Mouse (Mus musculus): ENCODE results near the gene Sf3b2. TPM values are rescaled to one million over a fixed set of nuclear protein-coding genes. Genes with fewer than 3 reads are reported as not detected.
"Not testable (repeated sequence)": the region's sequence is repeated elsewhere in the genome, so short reads cannot be mapped to it uniquely, and the experiment has no call there.

Sf3b2 gene
- polyA plus RNA-seq, 1 experiment, result 151 TPM

GRCm38 (mm10) chr19:5268017-5268416, 27.2 kb downstream of the Sf3b2 start:
- Histone ChIP-seq H3K27ac (ENCODE audit: insufficient read depth, low read length) (no peak overlapping the region), H3K4me3 (ENCODE audit: insufficient read depth, low read length) (no peak overlapping the region), H3K4me1 (ENCODE audit: control insufficient read depth, insufficient read depth, low read length) (peaks cover 7% of the 10 kb centered on the region; the same call in 1 of the 2 replicates)
- TF ChIP-seq CTCF (IDR thresholded peaks at IDR 0.05; ENCODE audit: extremely low read depth, insufficient read depth, low read length) (no peak), POLR2A (IDR thresholded peaks at IDR 0.05; ENCODE audit: extremely low read depth, insufficient read depth, low read length) (no peak)

GRCm38 (mm10) chr19:5267015-5267414, 28.2 kb downstream of the Sf3b2 start:
- TF ChIP-seq CTCF (IDR thresholded peaks at IDR 0.05; ENCODE audit: extremely low read depth, insufficient read depth, low read length) (no peak), POLR2A (IDR thresholded peaks at IDR 0.05; ENCODE audit: extremely low read depth, insufficient read depth, low read length) (no peak)
- no peak overlapping the region for H3K27ac ChIP-seq (ENCODE audit: insufficient read depth, low read length)
- H3K4me3 ChIP-seq (ENCODE audit: insufficient read depth, low read length), result no peak overlapping the region
- peaks cover 7% of the 10 kb centered on the region; the same call in 1 of the 2 replicates for H3K4me1 ChIP-seq (ENCODE audit: control insufficient read depth, insufficient read depth, low read length)

GRCm38 (mm10) chr19:5257140-5257539, 38.1 kb downstream of the Sf3b2 start:
- TF ChIP-seq CTCF (IDR thresholded peaks at IDR 0.05; ENCODE audit: extremely low read depth, insufficient read depth, low read length) (no peak), POLR2A (IDR thresholded peaks at IDR 0.05; ENCODE audit: extremely low read depth, insufficient read depth, low read length) (no peak)
- H3K4me1 ChIP-seq (ENCODE audit: control insufficient read depth, insufficient read depth, low read length), result peaks cover 1% of the 10 kb centered on the region; the same call in 1 of the 2 replicates
- no peak overlapping the region for H3K4me3 ChIP-seq (ENCODE audit: insufficient read depth, low read length)
- no peak overlapping the region for H3K27ac ChIP-seq (ENCODE audit: insufficient read depth, low read length)

- H3K4me1 ChIP-seq (ENCODE audit: control insufficient read depth, insufficient read depth, low read length); H3K27ac ChIP-seq (ENCODE audit: insufficient read depth, low read length); H3K4me3 ChIP-seq (ENCODE audit: insufficient read depth, low read length): not testable (repeated sequence)
These were observed 58.3 kb downstream of the Sf3b2 start for GRCm38 (mm10) chr19:5236981-5237380.

- Histone ChIP-seq H3K27ac (ENCODE audit: insufficient read depth, low read length) (no peak overlapping the region), H3K4me1 (ENCODE audit: control insufficient read depth, insufficient read depth, low read length) (0 out of 2 replicates have a peak, but pooled peaks cover 2% of the 10 kb centered on the region), H3K4me3 (ENCODE audit: insufficient read depth, low read length) (no peak overlapping the region)
- TF ChIP-seq CTCF (IDR thresholded peaks at IDR 0.05; ENCODE audit: extremely low read depth, insufficient read depth, low read length), result no peak
- TF ChIP-seq POLR2A (IDR thresholded peaks at IDR 0.05; ENCODE audit: extremely low read depth, insufficient read depth, low read length), result no peak
These were observed 62.6 kb downstream of the Sf3b2 start for GRCm38 (mm10) chr19:5232696-5233095.

- no peak overlapping the region for H3K27ac ChIP-seq (ENCODE audit: insufficient read depth, low read length)
- 0 out of 2 replicates have a peak, but pooled peaks cover 2% of the 10 kb centered on the region for H3K4me1 ChIP-seq (ENCODE audit: control insufficient read depth, insufficient read depth, low read length)
- TF ChIP-seq POLR2A (IDR thresholded peaks at IDR 0.05; ENCODE audit: extremely low read depth, insufficient read depth, low read length) (no peak), CTCF (IDR thresholded peaks at IDR 0.05; ENCODE audit: extremely low read depth, insufficient read depth, low read length) (no peak)
- no peak overlapping the region for H3K4me3 ChIP-seq (ENCODE audit: insufficient read depth, low read length)
These were observed 65.1 kb downstream of the Sf3b2 start for GRCm38 (mm10) chr19:5230110-5230509.

GRCm38 (mm10) chr19:5224624-5225023, 70.6 kb downstream of the Sf3b2 start:
- TF ChIP-seq POLR2A (IDR thresholded peaks at IDR 0.05; ENCODE audit: extremely low read depth, insufficient read depth, low read length) (no peak), CTCF (IDR thresholded peaks at IDR 0.05; ENCODE audit: extremely low read depth, insufficient read depth, low read length) (no peak)
- Histone ChIP-seq H3K4me3 (ENCODE audit: insufficient read depth, low read length) (no peak overlapping the region), H3K27ac (ENCODE audit: insufficient read depth, low read length) (no peak overlapping the region), H3K4me1 (ENCODE audit: control insufficient read depth, insufficient read depth, low read length) (peaks cover 2% of the 10 kb centered on the region; the same call in 1 of the 2 replicates)

GRCm38 (mm10) chr19:5224077-5224476, 71.2 kb downstream of the Sf3b2 start:
- Histone ChIP-seq H3K4me1 (ENCODE audit: control insufficient read depth, insufficient read depth, low read length) (peaks cover 2% of the 10 kb centered on the region; the same call in 1 of the 2 replicates), H3K27ac (ENCODE audit: insufficient read depth, low read length) (no peak overlapping the region), H3K4me3 (ENCODE audit: insufficient read depth, low read length) (no peak overlapping the region)
- TF ChIP-seq POLR2A (IDR thresholded peaks at IDR 0.05; ENCODE audit: extremely low read depth, insufficient read depth, low read length) (no peak), CTCF (IDR thresholded peaks at IDR 0.05; ENCODE audit: extremely low read depth, insufficient read depth, low read length) (no peak)

Other genes with a start within 250 kb of the Sf3b2 start
- 68.7 and 69.0 TPM in 2 replicates for gene Rin1, start 245.0 kb downstream of the Sf3b2 start, polyA plus RNA-seq (2012; rRNA removed)
- gene Cd248, start 227.4 kb downstream of the Sf3b2 start, polyA plus RNA-seq (2012; rRNA removed), result 5.8 and 6.3 TPM in 2 replicates
- gene Tmem151a, start 209.9 kb downstream of the Sf3b2 start, polyA plus RNA-seq (2012; rRNA removed), result 145 and 146 TPM in 2 replicates
- gene Yif1a, start 206.9 kb downstream of the Sf3b2 start, polyA plus RNA-seq (2012; rRNA removed), result 54.7 and 56.2 TPM in 2 replicates
- 399 and 461 TPM in 2 replicates for gene Cnih2, start 196.9 kb downstream of the Sf3b2 start, polyA plus RNA-seq (2012; rRNA removed)
- gene Rab1b, start 188.4 kb downstream of the Sf3b2 start, polyA plus RNA-seq (2012; rRNA removed), result 197 and 202 TPM in 2 replicates
- gene Klc2, start 176.9 kb downstream of the Sf3b2 start, polyA plus RNA-seq (2012; rRNA removed), result 234 and 242 TPM in 2 replicates
- 47.0 and 47.8 TPM in 2 replicates for gene Pacs1, start 22.3 kb downstream of the Sf3b2 start, polyA plus RNA-seq (2012; rRNA removed)
- 61.9 and 62.3 TPM in 2 replicates for gene Gal3st3, start 2.9 kb upstream of the Sf3b2 start, polyA plus RNA-seq (2012; rRNA removed)
- gene Catsper1, start 40.3 kb upstream of the Sf3b2 start, polyA plus RNA-seq (2012; rRNA removed), result not detected in 2 replicates
- 22.3 and 23.9 TPM in 2 replicates for gene Cst6, start 54.1 kb upstream of the Sf3b2 start, polyA plus RNA-seq (2012; rRNA removed)
- 26.8 and 27.0 TPM in 2 replicates for gene Eif1ad, start 71.3 kb upstream of the Sf3b2 start, polyA plus RNA-seq (2012; rRNA removed)
- 92.0 and 104 TPM in 2 replicates for gene Banf1, start 71.7 kb upstream of the Sf3b2 start, polyA plus RNA-seq (2012; rRNA removed)
- 71.0 and 76.4 TPM in 2 replicates for gene Sart1, start 93.2 kb upstream of the Sf3b2 start, polyA plus RNA-seq (2012; rRNA removed)
- gene Tsga10ip, start 107.1 kb upstream of the Sf3b2 start, polyA plus RNA-seq (2012; rRNA removed), result not detected in 2 replicates
- gene Drap1, start 129.5 kb upstream of the Sf3b2 start, polyA plus RNA-seq (2012; rRNA removed), result 285 and 320 TPM in 2 replicates
- gene AI837181, start 129.7 kb upstream of the Sf3b2 start, polyA plus RNA-seq (2012; rRNA removed), result 99.8 and 101 TPM in 2 replicates
- gene Fosl1, start 152.1 kb upstream of the Sf3b2 start, polyA plus RNA-seq (2012; rRNA removed), result 0.21 TPM in 1 of 2 replicates, not detected in the other
- 23.8 and 24.5 TPM in 2 replicates for gene Ccdc85b, start 162.4 kb upstream of the Sf3b2 start, polyA plus RNA-seq (2012; rRNA removed)
- gene Fibp, start 165.2 kb upstream of the Sf3b2 start, polyA plus RNA-seq (2012; rRNA removed), result 129 and 131 TPM in 2 replicates
- 0.27 and 0.53 TPM in 2 replicates for gene Ctsw, start 173.1 kb upstream of the Sf3b2 start, polyA plus RNA-seq (2012; rRNA removed)
- 24.5 and 27.1 TPM in 2 replicates for gene Efemp2, start 178.5 kb upstream of the Sf3b2 start, polyA plus RNA-seq (2012; rRNA removed)
- 38.6 and 39.5 TPM in 2 replicates for gene Mus81, start 192.9 kb upstream of the Sf3b2 start, polyA plus RNA-seq (2012; rRNA removed)
- gene Cfl1, start 195.0 kb upstream of the Sf3b2 start, polyA plus RNA-seq (2012; rRNA removed), result 1,356 and 1,455 TPM in 2 replicates
- gene 1700020D05Rik, start 208.3 kb upstream of the Sf3b2 start, polyA plus RNA-seq (2012; rRNA removed), result 4.7 and 5.7 TPM in 2 replicates
- gene Snx32, start 215.1 kb upstream of the Sf3b2 start, polyA plus RNA-seq (2012; rRNA removed), result 150 and 162 TPM in 2 replicates